ENCODE assay signal across 11 mouse cellular contexts in genomic region chr3:138095718-138096117, GRCm38 (mm10). TPM values are rescaled to one million over a fixed set of nuclear protein-coding genes. Genes with fewer than 3 reads are reported as not detected.
DNase-seq lines count a peak whose midpoint lies in the region; ATAC-seq lines count a peak whose summit lies in the region.
"Had no signal": no experiment of that assay in that cellular context is flagged by ENCODE, and none has a peak within 500 bp of the region (broad histone marks: within the 10 kb centered on the region; RNA-seq: fewer than 3 reads in every experiment).

No protein-coding gene starts in this region.

- no peak overlapping the region for H3K4me3 ChIP-seq in kidney, embryonic 14.5 days (ENCODE audit: low read length)

- 62% methylated on average over 10 of the region's 10 CpGs for whole genome bisulfite sequencing in kidney, embryonic 14.5 days

- no peaks in the 10 kb centered on the region for H3K9me3 ChIP-seq in kidney, embryonic 14.5 days (ENCODE audit: control insufficient read depth, low read length)

- 0 out of 2 replicates have a peak, but pooled peaks cover 3% of the 10 kb centered on the region for H3K4me1 ChIP-seq in kidney, embryonic 14.5 days (ENCODE audit: control insufficient read depth, insufficient read depth, low read length)

- H3K9ac ChIP-seq in kidney, embryonic 14.5 days (ENCODE audit: low read depth, low read length), result no peak overlapping the region

- no peak overlapping the region for H3K4me2 ChIP-seq in kidney, embryonic 14.5 days (replicated peaks; ENCODE audit: low read depth, low read length)

- no peaks in the 10 kb centered on the region for H3K36me3 ChIP-seq in kidney, embryonic 14.5 days (ENCODE audit: control insufficient read depth, insufficient read depth, low read length)

- ATAC-seq in kidney, embryonic 14.5 days (ENCODE audit: low FRiP score, low TSS enrichment), result peak; percentile 67; the same call in 1 of the 2 replicates

- no peaks in the 10 kb centered on the region for H3K27me3 ChIP-seq in kidney, embryonic 14.5 days (ENCODE audit: control insufficient read depth, insufficient read depth, low read length)

- no peak overlapping the region for H3K27ac ChIP-seq in kidney, embryonic 14.5 days (ENCODE audit: low read depth, low read length)

- peak; percentile 67 to 76 for DNase-seq in cerebellum, postnatal 10 days
- no peak for DNase-seq in cerebellum, adult 9-11 months
- no peak for DNase-seq in kidney, adult 11 months
- DNase-seq in 3134 (ENCODE audit: extremely low read depth, insufficient read length, low spot score), result peak; percentile 63
- DNase-seq in fibroblast of lung, adult 2 months (ENCODE audit: low read depth), result peak; percentile 27
- no peak for DNase-seq in right cerebral cortex, postnatal 36 days (ENCODE audit: low spot score in 2 of 2)
- DNase-seq in spleen, postnatal 36 days (ENCODE audit: low spot score in 2 of 2), result no peak
- DNase-seq: embryo, embryonic 11 days; lung, postnatal 14 days had no signal

RNA-seq across cellular contexts. Expression of gene Gm5105, which starts 28.5 kb away (rescaled TPM):
- polyA plus RNA-seq in kidney, embryonic 14.5 days (2014; fragmentation: Nextera tagmentation; extraction: Ambion mirVana), result 0.22 and 0.24 TPM in 2 replicates
- polyA plus RNA-seq: testis, adult 2 months had no signal

RNA-seq across cellular contexts. Expression of gene 1110002E22Rik, which starts 30.9 kb away (rescaled TPM):
- polyA plus RNA-seq in kidney, embryonic 14.5 days (2014; fragmentation: Nextera tagmentation; extraction: Ambion mirVana), result 0.38 and 0.39 TPM in 2 replicates

RNA-seq across cellular contexts. Expression of gene Trmt10a, which starts 47.5 kb away (rescaled TPM):
- 15.7 and 15.8 TPM in 2 replicates for polyA plus RNA-seq in kidney, embryonic 14.5 days (2014; fragmentation: Nextera tagmentation; extraction: Ambion mirVana)

RNA-seq across cellular contexts. Expression of gene Mttp, which starts 49.0 kb away (rescaled TPM):
- 7.5 and 7.6 TPM in 2 replicates for polyA plus RNA-seq in kidney, embryonic 14.5 days (2014; fragmentation: Nextera tagmentation; extraction: Ambion mirVana)

Comparison
In these comparisons a context has a peak if more than half of its experiments do, and no peak if none do; other contexts are left out.
1. DNase-seq: peak in cerebellum, postnatal 10 days (2 of 2), 3134 (single experiment) and fibroblast of lung, adult 2 months (single experiment); none in cerebellum, adult 9-11 months (single experiment), kidney, adult 11 months (single experiment), right cerebral cortex, postnatal 36 days (0 of 2) and spleen, postnatal 36 days (0 of 2).